ENCODE assay signal across 8 mouse cellular contexts in genomic region chr13:84222682-84222992, GRCm38 (mm10). TPM values are rescaled to one million over a fixed set of nuclear protein-coding genes. Genes with fewer than 3 reads are reported as not detected.
A peak's percentile ranks its signal among the peaks of the same experiment; 100 is the strongest.
DNase-seq lines count a peak whose midpoint lies in the region; ATAC-seq and TF ChIP-seq lines count a peak whose summit lies in the region.

No protein-coding gene starts in this region.

- ATAC-seq in kidney, embryonic 14.5 days (ENCODE audit: low FRiP score, low TSS enrichment): no peak
- ATAC-seq in midbrain, embryonic 11.5 days (ENCODE audit: low FRiP score): no peak
- ATAC-seq in megakaryocyte progenitor cell, adult 5-6 weeks (replicated peaks; ENCODE audit: poor library complexity): no peak

- no peak overlapping the region for H3K27ac ChIP-seq in kidney, embryonic 14.5 days (ENCODE audit: low read depth, low read length)
- H3K27ac ChIP-seq in bone marrow, adult 2 months (ENCODE audit: control insufficient read depth, insufficient read depth, low read depth, low read length, poor library complexity): peak overlapping the region; percentile 30; the same call in 1 of the 2 replicates
- peak overlapping the region; percentile 90 for H3K27ac ChIP-seq in hindbrain, embryonic 10.5 days
- peak overlapping the region; percentile 52; the same call in 1 of the 2 replicates for H3K27ac ChIP-seq in midbrain, embryonic 11.5 days (ENCODE audit: low read depth, low read length)

- no peaks in the 10 kb centered on the region for H3K9me3 ChIP-seq in kidney, embryonic 14.5 days (ENCODE audit: control insufficient read depth, low read length)
- no peaks in the 10 kb centered on the region for H3K9me3 ChIP-seq in hindbrain, embryonic 10.5 days
- H3K9me3 ChIP-seq in midbrain, embryonic 11.5 days (ENCODE audit: control insufficient read depth, low read length): no peaks in the 10 kb centered on the region

- peak overlapping the region; percentile 75 for H3K9ac ChIP-seq in kidney, embryonic 14.5 days (ENCODE audit: low read depth, low read length)
- H3K9ac ChIP-seq in midbrain, embryonic 11.5 days (ENCODE audit: low read length): peak overlapping the region; percentile 78

- H3K27me3 ChIP-seq in kidney, embryonic 14.5 days (ENCODE audit: control insufficient read depth, insufficient read depth, low read length): no peaks in the 10 kb centered on the region
- no peaks in the 10 kb centered on the region for H3K27me3 ChIP-seq in hindbrain, embryonic 10.5 days (ENCODE audit: insufficient read depth, poor library complexity, severe bottlenecking)
- H3K27me3 ChIP-seq in midbrain, embryonic 11.5 days (ENCODE audit: control insufficient read depth, insufficient read depth, low read length): no peaks in the 10 kb centered on the region

- no peak for TF ChIP-seq CTCF in bone marrow, adult 2 months (IDR thresholded peaks at IDR 0.05; ENCODE audit: control insufficient read depth, insufficient read depth, low read length)

- peak overlapping the region; percentile 57 for H3K4me2 ChIP-seq in kidney, embryonic 14.5 days (replicated peaks; ENCODE audit: low read depth, low read length)
- peak overlapping the region; percentile 71 for H3K4me2 ChIP-seq in midbrain, embryonic 11.5 days

- H3K36me3 ChIP-seq in kidney, embryonic 14.5 days (ENCODE audit: control insufficient read depth, insufficient read depth, low read length): no peaks in the 10 kb centered on the region
- H3K36me3 ChIP-seq in hindbrain, embryonic 10.5 days: peaks cover 4% of the 10 kb centered on the region; the same call in 1 of the 2 replicates
- no peaks in the 10 kb centered on the region for H3K36me3 ChIP-seq in midbrain, embryonic 11.5 days (ENCODE audit: control insufficient read depth, insufficient read depth, low read length)

- H3K4me1 ChIP-seq in kidney, embryonic 14.5 days (ENCODE audit: control insufficient read depth, insufficient read depth, low read length): no peaks in the 10 kb centered on the region
- H3K4me1 ChIP-seq in bone marrow, adult 2 months (ENCODE audit: control insufficient read depth, insufficient read depth, low read length): no peaks in the 10 kb centered on the region; the same call in 1 of the 2 replicates
- H3K4me1 ChIP-seq in hindbrain, embryonic 10.5 days (replicated peaks): peaks cover 26% of the 10 kb centered on the region
- H3K4me1 ChIP-seq in midbrain, embryonic 11.5 days (ENCODE audit: control insufficient read depth, insufficient read depth, low read length): peaks cover 11% of the 10 kb centered on the region; the same call in 1 of the 2 replicates

- peak overlapping the region; percentile 83 for H3K4me3 ChIP-seq in kidney, embryonic 14.5 days (ENCODE audit: low read length)
- H3K4me3 ChIP-seq in bone marrow, adult 2 months (replicated peaks; ENCODE audit: control insufficient read depth, low read depth, low read length): peak overlapping the region; percentile 93
- H3K4me3 ChIP-seq in hindbrain, embryonic 10.5 days: peak overlapping the region; percentile 95
- peak overlapping the region; percentile 70 for H3K4me3 ChIP-seq in midbrain, embryonic 11.5 days (ENCODE audit: low read depth, low read length)

- WGBS in kidney, embryonic 14.5 days: 5% methylated on average over 10 of the region's 10 CpGs
- 4% methylated on average over 10 of the region's 10 CpGs for WGBS in bone marrow, adult 2 months
- WGBS in hindbrain, embryonic 10.5 days: 4% methylated on average over 10 of the region's 10 CpGs
- WGBS in midbrain, embryonic 11.5 days: 5% methylated on average over 10 of the region's 10 CpGs

- no peak for DNase-seq in kidney, adult 11 months
- no peak for DNase-seq in hindbrain, embryonic 10.5 days (ENCODE audit: low spot score)
- no peak for DNase-seq in midbrain, embryonic 11.5 days (ENCODE audit: low spot score, missing footprints)
- no peak for DNase-seq in thymus, postnatal 0 days (ENCODE audit: low spot score)
- no peak for DNase-seq in thymus, postnatal 36 days

- TF ChIP-seq POLR2A in bone marrow, adult 2 months (IDR thresholded peaks at IDR 0.05; ENCODE audit: borderline replicate concordance, control insufficient read depth, low read depth, low read length): 0 out of 2 replicates have a peak, but pooled peaks have one; percentile 0

RNA-seq across cellular contexts. Expression of gene Tmem161b, which starts 0.5 kb away (rescaled TPM):
- polyA plus RNA-seq in kidney, embryonic 14.5 days (2014; fragmentation: Nextera tagmentation; extraction: Ambion mirVana): 16.2 and 20.3 TPM in 2 replicates
- 5.8 and 10.6 TPM in 2 replicates for polyA plus RNA-seq in bone marrow, adult 2 months (2011; ENCODE audit: insufficient read depth, insufficient read length, low replicate concordance, missing spikeins)
- polyA plus RNA-seq in hindbrain, embryonic 10.5 days (2016; fragmentation: Nextera tagmentation; extraction: Ambion mirVana): 16.9 and 17.2 TPM in 2 replicates
- polyA plus RNA-seq in midbrain, embryonic 11.5 days (2014; fragmentation: Nextera tagmentation; extraction: Ambion mirVana): 19.4 and 22.6 TPM in 2 replicates
- 16.2 and 16.6 TPM in 2 replicates for polyA plus RNA-seq in thymus, postnatal 0 days (2015; fragmentation: Nextera tagmentation; extraction: Ambion mirVana)
- total RNA-seq in megakaryocyte progenitor cell, adult 5-6 weeks (2015): 17.9 and 21.6 TPM in 2 replicates
- 12.9 and 14.4 TPM in 2 replicates for total RNA-seq in megakaryocyte progenitor cell, adult 5-6 weeks (2017)
